Mouse (Mus musculus) liver, embryonic 14.5 days (tissue): ENCODE measurements around the gene Ints13. TPM values are rescaled to one million over a fixed set of nuclear protein-coding genes. Genes with fewer than 3 reads are reported as not detected.

ENCODE experiments used
- ATAC-seq: fragments of 200-750 bp; cut with Nextera tagmentation; 2 replicates; pipeline ENCODE4 v1.8.0; 2017; ENCODE audit warnings: moderate number of reproducible peaks, mild to moderate bottlenecking, moderate library complexity; ENCODE audit not compliant: insufficient read depth
- DNase-seq, 3 experiments: peaks; one replicate each; pipeline ENCODE4 v3.0.0-alpha.2; 2012 to 2013; ENCODE audit warnings: low read depth in 3 of 3, low spot score in 3 of 3
- H3K27ac ChIP-seq: fragments of 300-500 bp; sonication (generic); 2 replicates; pipeline ENCODE4 v1.5.1; 2014; ENCODE audit warnings: moderate library complexity, mild to moderate bottlenecking, control low read depth, inconsistent platforms
- H3K27me3 ChIP-seq: fragments of 300-500 bp; sonication (generic); 2 replicates; pipeline ENCODE4 v1.6.1; 2014; ENCODE audit warnings: mild to moderate bottlenecking, low read length, moderate library complexity; ENCODE audit not compliant: control insufficient read depth, insufficient read depth
- H3K36me3 ChIP-seq: fragments of 300-500 bp; sonication (generic); replicated peaks from 2 replicates; pipeline ENCODE4 v1.6.1; 2014; ENCODE audit warnings: low read depth; ENCODE audit not compliant: control insufficient read depth, insufficient read depth
- H3K4me1 ChIP-seq, 2 experiments: fragments of 200-500 bp in 1 of 2; fragments of 300-500 bp in 1 of 2; sonication (generic) in 1 of 2; replicated peaks; 2 replicates each; pipeline ENCODE4 v1.6.1; 2012 to 2014; ENCODE audit warnings: antibody characterized with exemption in 1 of 2, inconsistent platforms in 1 of 2, low read length in 1 of 2; ENCODE audit not compliant: control insufficient read depth in 2 of 2, insufficient read depth in 2 of 2
- H3K4me2 ChIP-seq: fragments of 300-500 bp; sonication (generic); 2 replicates; pipeline ENCODE4 v1.6.1; 2014; ENCODE audit warnings: low read depth, mild to moderate bottlenecking, control low read depth, moderate library complexity
- H3K4me3 ChIP-seq, 2 experiments: fragments of 200-500 bp in 1 of 2; fragments of 300-500 bp in 1 of 2; sonication (generic) in 1 of 2; 2 replicates each; pipeline ENCODE4 v1.5.1; 2012 to 2014; ENCODE audit warnings: low read depth in 2 of 2, low read length in 2 of 2, mild to moderate bottlenecking in 2 of 2, control low read depth in 1 of 2, inconsistent platforms in 1 of 2, moderate library complexity in 1 of 2; ENCODE audit not compliant: insufficient read depth in 1 of 2
- H3K9ac ChIP-seq: fragments of 300-500 bp; sonication (generic); replicated peaks from 2 replicates; pipeline ENCODE4 v1.6.1; 2014; ENCODE audit warnings: mild to moderate bottlenecking, control low read depth, moderate library complexity
- H3K9me3 ChIP-seq: fragments of 300-500 bp; sonication (generic); 2 replicates; pipeline ENCODE4 v1.6.1; 2016; ENCODE audit warnings: low read length, mixed read lengths; ENCODE audit not compliant: control insufficient read depth
- CTCF ChIP-seq: IDR thresholded peaks from 2 replicates; pipeline ENCODE4 v1.5.1; 2016; ENCODE audit warnings: antibody characterized with exemption, low read depth, control low read depth
- EP300 ChIP-seq: IDR thresholded peaks from 2 replicates; pipeline ENCODE4 v1.6.1; 2016; ENCODE audit warnings: antibody characterized with exemption, low read depth
- WGBS: fragments of 180-500 bp; shearing (Covaris S2); extraction: QIAGEN DNeasy Blood & Tissue Kit; methylation state at CpG from one replicate; pipeline ENCODE4 v1.1.7; 2014; ENCODE audit not compliant: insufficient replicate concordance; 5-methylcytosine and 5-hydroxymethylcytosine counted together
- polyA plus RNA-seq, 2 experiments: library from polyadenylated mRNA; depleted of rRNA in 1 of 2; stranded (reverse) in 1 of 2; unstranded in 1 of 2; fragments of >200 nt; fragmentation: Nextera tagmentation in 1 of 2; extraction: Ambion mirVana in 1 of 2; gene quantifications; 2 replicates each; pipeline versions ENCODE4 v1.2.1 to v1.2.3; 2012 to 2014

The Ints13 gene
- polyA plus RNA-seq, 2 experiments = 23.2 to 29.0 TPM

GRCm38 (mm10) chr6:146533146-146533545 lies 44.5 kb downstream of the Ints13 start:
- Histone ChIP-seq H3K27me3 (no peaks in the 10 kb centered on the region), H3K36me3 (no peaks in the 10 kb centered on the region), H3K4me3 (no peak overlapping the region), H3K9ac (no peak overlapping the region), H3K27ac (no peak overlapping the region), H3K4me2 (no peak overlapping the region), H3K4me1 (0 out of 4 replicates have a peak, but pooled peaks cover 0 to 2% of the 10 kb centered on the region in 2 experiments), H3K9me3 (no peaks in the 10 kb centered on the region)
- WGBS = 62% methylated on average over 4 of the region's 4 CpGs
- TF ChIP-seq EP300 (no peak), CTCF (no peak)
- no peak for DNase-seq
- no peak for ATAC-seq

- Histone ChIP-seq H3K4me1 (0 out of 4 replicates have a peak, but pooled peaks cover 0 to 2% of the 10 kb centered on the region in 2 experiments), H3K27ac (no peak overlapping the region), H3K9me3 (no peaks in the 10 kb centered on the region), H3K9ac (no peak overlapping the region), H3K27me3 (no peaks in the 10 kb centered on the region), H3K4me3 (no peak overlapping the region), H3K4me2 (no peak overlapping the region), H3K36me3 (no peaks in the 10 kb centered on the region)
- ATAC-seq = peak; percentile 41; the same call in 1 of the 2 replicates
- 35% methylated on average over 5 of the region's 5 CpGs for WGBS
- TF ChIP-seq EP300 = no peak
- no peak for TF ChIP-seq CTCF
- DNase-seq = no peak
Observed at GRCm38 (mm10) chr6:146530769-146531168, 46.9 kb downstream of the Ints13 start.

- no peak for DNase-seq
- H3K4me1 ChIP-seq = 0 out of 4 replicates have a peak, but pooled peaks cover 0 to 2% of the 10 kb centered on the region in 2 experiments
- H3K4me2 ChIP-seq = no peak overlapping the region
- no peaks in the 10 kb centered on the region for H3K27me3 ChIP-seq
- H3K9me3 ChIP-seq = no peaks in the 10 kb centered on the region
- no peak; the same call in 1 of the 2 replicates for ATAC-seq
- WGBS = 28% methylated on average over 7 of the region's 7 CpGs
- H3K9ac ChIP-seq = no peak overlapping the region
- no peak overlapping the region for H3K4me3 ChIP-seq
- H3K36me3 ChIP-seq = no peaks in the 10 kb centered on the region
- TF ChIP-seq CTCF = no peak
- TF ChIP-seq EP300 = no peak
- H3K27ac ChIP-seq = no peak overlapping the region
Observed at GRCm38 (mm10) chr6:146530363-146530762, 47.3 kb downstream of the Ints13 start.

DNA sequence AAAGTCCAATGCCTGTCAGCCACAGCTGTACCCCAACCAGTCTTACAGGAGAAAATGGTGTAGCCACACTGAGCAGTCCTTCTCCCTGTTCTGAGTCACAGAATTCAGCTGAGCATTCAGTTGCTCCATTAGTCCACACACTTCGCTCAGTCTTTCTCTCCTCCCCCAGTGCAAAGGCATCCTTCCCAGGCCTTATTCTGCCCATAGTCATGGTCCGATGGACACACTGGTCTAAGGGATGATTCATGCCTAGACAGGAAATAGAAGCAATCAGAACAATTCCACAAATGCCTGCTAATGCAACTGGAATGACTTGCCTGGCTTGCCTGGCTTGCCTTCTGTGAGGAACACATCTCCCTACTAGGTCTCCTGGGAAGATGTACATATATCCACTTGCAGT lies 50.1 kb downstream of the Ints13 start:
- ATAC-seq = no peak
- H3K27me3 ChIP-seq = no peaks in the 10 kb centered on the region
- no peak for TF ChIP-seq CTCF
- TF ChIP-seq EP300 = no peak
- 0 out of 4 replicates have a peak, but pooled peaks cover 0 to 2% of the 10 kb centered on the region in 2 experiments for H3K4me1 ChIP-seq
- H3K9ac ChIP-seq = no peak overlapping the region
- no peaks in the 10 kb centered on the region for H3K9me3 ChIP-seq
- DNase-seq = no peak
- H3K36me3 ChIP-seq = no peaks in the 10 kb centered on the region
- H3K27ac ChIP-seq = no peak overlapping the region
- H3K4me3 ChIP-seq = no peak overlapping the region
- 61% methylated on average over 2 of the region's 2 CpGs for WGBS
- no peak overlapping the region for H3K4me2 ChIP-seq

GRCm38 (mm10) chr6:146525500-146525899 lies 52.1 kb downstream of the Ints13 start:
- no peaks in the 10 kb centered on the region for H3K36me3 ChIP-seq
- no peak for TF ChIP-seq EP300
- no peak overlapping the region for H3K27ac ChIP-seq
- WGBS = 36% methylated on average over 2 of the region's 2 CpGs
- H3K4me3 ChIP-seq = no peak overlapping the region
- DNase-seq = no peak
- H3K9ac ChIP-seq = no peak overlapping the region
- no peak overlapping the region for H3K4me2 ChIP-seq
- no peaks in the 10 kb centered on the region for H3K9me3 ChIP-seq
- 0 out of 4 replicates have a peak, but pooled peaks cover 0 to 2% of the 10 kb centered on the region in 2 experiments for H3K4me1 ChIP-seq
- ATAC-seq = no peak
- no peaks in the 10 kb centered on the region for H3K27me3 ChIP-seq
